Mouse (Mus musculus) stomach, postnatal 0 days (tissue): ENCODE measurements around the gene Rell1.

Experiments
- CTCF ChIP-seq: IDR thresholded peaks from 2 replicates; pipeline ENCODE4 v1.5.1; 2016; ENCODE audit warnings: antibody characterized with exemption, low read depth, mild to moderate bottlenecking, moderate library complexity
- EP300 ChIP-seq: optimal IDR thresholded peaks from 2 replicates; pipeline ENCODE3; 2016; ENCODE audit warnings: antibody characterized with exemption

DNA sequence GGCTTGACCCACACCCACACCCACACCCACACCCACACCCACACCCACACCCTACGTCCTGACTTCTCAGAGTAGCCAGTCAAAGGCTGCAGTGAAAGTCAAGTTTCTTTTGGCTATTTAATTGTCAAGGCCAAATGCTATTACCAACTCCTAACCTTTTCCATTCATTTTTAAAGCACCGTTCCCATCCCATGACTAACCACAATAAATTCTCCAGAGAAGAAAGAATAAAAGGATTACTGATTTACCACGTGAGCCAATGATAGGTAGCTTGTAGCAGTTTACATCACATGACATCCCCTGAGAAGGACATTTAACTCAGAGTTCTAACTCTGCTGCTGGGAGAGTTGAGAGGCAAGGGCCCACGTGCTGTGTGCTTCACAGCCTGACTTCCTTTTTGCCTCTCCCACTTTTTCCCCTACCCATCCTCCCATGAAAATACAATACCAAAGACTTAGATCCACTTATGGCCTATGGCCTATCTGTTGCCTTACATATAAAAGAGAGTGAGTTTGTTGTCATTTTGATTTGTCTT is 37.8 kb downstream of the Rell1 start:
- TF ChIP-seq CTCF (no peak), EP300 (no peak)
